Mouse (Mus musculus) adipocyte (in vitro differentiated cells): ENCODE data around the gene Ccdc57.

Experiments
- DNase-seq: peaks from one replicate; pipeline ENCODE4 v3.0.0-alpha.2; 2016; ENCODE audit warnings: low spot score

Gene Ccdc57

DNA sequence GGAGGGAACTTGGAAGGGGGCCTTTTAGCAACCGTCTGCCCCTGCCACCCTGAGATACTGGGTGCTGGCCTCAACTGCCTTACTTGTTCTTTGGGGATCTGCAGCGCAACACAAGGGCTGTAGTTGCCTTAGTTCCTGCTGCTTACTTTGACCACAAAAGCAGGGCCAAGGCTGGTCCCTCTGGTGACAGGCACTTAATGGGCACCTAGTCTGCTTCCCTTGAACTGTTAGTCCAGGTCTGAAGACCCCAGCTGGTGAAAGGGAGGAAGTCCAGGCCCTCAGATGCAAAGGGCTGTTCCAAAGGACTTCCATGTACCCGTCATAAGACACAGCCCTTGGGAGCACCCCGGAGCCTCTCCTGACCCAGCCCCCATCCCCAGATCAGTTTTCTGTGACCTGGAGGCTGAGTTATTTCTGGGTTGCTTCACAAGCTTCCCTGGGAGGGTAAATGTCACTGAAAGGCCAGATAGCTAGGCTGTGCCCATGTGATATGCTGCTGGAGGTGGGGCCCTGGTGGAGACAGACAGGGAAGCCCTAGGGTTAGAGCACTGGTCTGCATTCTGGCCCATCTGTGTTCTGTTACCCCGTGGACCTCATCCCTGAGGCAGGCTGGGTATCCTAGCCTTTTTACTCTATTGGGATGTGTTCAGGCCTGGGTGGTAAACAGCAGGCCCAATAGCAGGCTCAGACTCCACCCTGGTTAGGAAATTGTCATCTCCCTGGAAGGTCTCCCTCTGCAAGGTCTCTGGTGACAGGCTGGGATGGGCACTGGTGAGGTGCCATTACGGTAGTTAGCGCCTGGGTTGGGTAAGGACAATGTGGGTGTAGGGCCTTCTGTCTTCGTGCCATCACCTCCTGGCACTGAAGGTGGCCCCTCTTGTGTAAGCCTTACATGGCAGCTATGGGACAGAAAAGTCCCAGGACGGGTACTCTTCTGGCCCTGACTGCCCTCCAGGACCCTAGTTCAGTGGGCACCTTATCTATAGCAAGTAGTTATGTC, 19.4 kb upstream of the Ccdc57 start:
- no peak for DNase-seq

DNA sequence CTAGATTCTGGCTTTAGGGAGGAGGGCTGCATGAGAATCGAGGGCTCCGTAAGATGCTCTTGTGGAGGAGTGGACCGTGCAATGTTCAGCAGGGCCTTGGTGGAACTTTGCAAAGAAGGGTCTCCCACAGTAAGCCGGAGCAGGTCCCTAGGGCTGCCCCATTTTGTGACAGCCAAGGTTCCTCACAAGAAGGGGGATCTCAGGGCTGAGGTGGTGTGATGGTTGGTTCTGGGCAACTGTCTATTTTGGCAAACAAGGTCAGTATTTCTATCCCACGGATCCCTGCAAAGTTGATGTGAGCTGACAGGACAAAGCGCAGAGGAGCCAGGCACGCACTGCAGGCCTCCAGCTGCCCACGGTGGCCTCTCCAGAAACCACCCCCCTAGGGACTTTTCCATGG, 18.6 kb upstream of the Ccdc57 start:
- no peak for DNase-seq

- peak; percentile 69 for DNase-seq
Observed at GRCm38 (mm10) chr11:120950281-120951202, 17.9 kb upstream of the Ccdc57 start.

DNA sequence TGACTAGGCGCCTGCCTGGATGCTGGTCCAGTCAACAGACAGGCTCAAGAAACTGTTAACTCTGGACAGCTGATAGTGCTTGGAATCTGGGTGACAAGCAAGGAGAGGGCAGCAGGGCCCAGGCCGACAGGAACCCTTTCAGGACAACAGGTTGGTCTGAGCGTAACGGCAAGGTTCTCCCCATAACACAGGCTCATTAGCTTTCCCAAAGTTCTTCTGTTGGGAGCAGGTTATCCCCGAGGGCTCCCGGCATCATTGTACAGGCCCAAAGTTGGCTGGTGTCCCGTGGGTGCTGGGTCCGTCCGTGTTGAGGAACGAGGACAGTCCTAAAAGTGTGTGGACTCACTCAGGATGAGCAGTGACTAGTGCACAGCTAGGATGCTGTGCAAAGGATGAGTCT, 17.2 kb upstream of the Ccdc57 start:
- DNase-seq, result no peak

DNA sequence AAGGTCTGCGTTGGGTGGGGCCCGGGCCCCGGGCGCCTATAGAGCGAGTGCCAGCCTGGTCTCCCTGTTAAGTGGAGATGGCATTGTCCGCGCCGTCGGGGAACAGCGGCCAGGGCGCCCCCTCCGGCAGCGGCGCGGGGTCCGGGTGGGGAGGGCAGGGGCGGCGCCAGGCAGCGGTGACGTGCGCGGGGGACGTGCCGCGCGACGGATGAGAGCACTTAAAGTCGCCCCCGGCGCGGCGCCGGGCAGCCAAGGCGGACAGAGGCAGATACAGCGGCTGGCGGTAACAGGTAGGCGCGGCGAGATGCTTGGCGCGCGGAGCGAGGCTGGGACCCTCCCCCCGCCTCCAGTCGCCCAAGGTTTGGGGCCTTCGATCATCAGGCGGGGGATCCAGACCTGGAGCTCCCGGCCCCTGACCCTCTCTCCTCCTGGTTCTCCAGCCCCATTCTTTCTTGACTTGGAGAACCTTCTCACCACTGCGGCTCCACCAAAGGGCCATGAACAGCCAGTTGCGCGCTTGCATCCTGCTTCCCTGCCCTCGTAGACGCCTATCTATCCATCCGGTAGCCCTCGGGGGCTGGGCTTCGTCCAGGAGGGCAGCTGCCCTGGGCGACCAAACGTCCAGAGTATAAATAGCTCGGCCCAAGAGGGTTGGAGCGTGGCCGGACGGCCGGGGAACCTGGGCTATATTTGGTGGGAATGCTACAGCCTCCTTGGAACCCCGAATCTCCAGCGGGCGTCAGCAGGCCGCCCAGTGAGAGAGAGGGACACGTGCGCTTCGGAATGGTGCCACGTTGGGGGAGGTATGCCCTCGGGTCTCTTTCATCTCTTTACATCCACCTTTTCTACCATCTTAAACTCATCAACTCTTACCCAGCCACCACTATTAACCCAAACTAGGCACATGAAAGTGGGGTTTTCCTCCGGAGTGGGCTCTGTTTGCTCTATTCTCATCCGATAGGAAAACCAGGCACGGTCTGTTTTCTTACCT, 16.5 kb upstream of the Ccdc57 start:
- no peak for DNase-seq

GRCm38 (mm10) chr11:120948328-120948727, 15.7 kb upstream of the Ccdc57 start, which contains the start of gene Slc16a3:
Slc16a3 (plus strand) TSS chr11:120948480.
- DNase-seq, result no peak

- DNase-seq, result no peak
Observed at GRCm38 (mm10) chr11:120945926-120946325, 13.3 kb upstream of the Ccdc57 start.

- DNase-seq, result no peak
Observed at GRCm38 (mm10) chr11:120945266-120945665, 12.6 kb upstream of the Ccdc57 start.

GRCm38 (mm10) chr11:120940959-120941358, 8.3 kb upstream of the Ccdc57 start:
- no peak for DNase-seq

GRCm38 (mm10) chr11:120939712-120940341, 7.2 kb upstream of the Ccdc57 start:
- DNase-seq, result no peak

GRCm38 (mm10) chr11:120938795-120939194, 6.1 kb upstream of the Ccdc57 start:
- DNase-seq, result no peak

GRCm38 (mm10) chr11:120937976-120938375, 5.3 kb upstream of the Ccdc57 start:
- DNase-seq, result no peak

GRCm38 (mm10) chr11:120931479-120931878, 1.2 kb downstream of the Ccdc57 start:
- no peak for DNase-seq

GRCm38 (mm10) chr11:120928468-120928867, 4.2 kb downstream of the Ccdc57 start:
- DNase-seq, result no peak

DNA sequence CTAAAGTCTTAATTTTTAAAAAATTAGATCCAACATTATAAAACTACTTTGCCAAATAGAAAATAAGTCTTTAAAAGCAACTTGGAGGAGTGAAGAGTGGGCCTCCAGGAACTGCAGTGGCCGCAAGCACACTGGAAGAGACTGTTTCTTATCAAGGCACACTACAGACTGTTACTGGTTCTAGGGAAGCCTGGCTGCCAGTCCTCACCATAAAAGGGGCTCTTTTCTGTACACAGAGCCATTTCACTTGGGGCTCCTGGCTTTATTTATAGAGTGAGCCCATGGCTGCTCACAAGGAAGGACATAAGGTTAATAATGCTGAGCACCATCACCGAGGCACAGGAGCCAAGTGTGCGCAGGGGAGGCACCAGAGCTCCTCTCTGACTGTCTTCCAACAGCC, 10.1 kb downstream of the Ccdc57 start:
- DNase-seq, result no peak

GRCm38 (mm10) chr11:120917756-120918155, 14.9 kb downstream of the Ccdc57 start:
- DNase-seq, result no peak

DNA sequence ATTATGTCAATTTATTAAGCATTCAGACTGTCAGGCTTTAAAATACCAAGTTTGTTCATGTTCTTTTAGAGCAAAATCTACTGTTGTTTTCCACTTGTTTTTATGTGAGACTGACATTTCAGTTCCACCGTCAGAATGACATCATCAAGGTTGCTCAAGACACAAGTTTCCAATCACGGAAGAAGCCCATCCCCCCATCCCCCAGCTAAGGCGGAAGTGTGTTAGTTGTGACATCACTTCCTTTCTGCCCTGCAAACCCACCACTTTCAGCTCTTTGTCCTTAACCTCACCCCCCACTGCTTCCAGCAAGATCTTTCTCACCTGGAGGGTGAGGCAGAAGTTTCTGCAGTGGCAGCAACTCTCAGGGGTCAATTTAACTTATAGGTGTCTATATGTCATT, 16.2 kb downstream of the Ccdc57 start:
- DNase-seq, result no peak

- no peak for DNase-seq
Observed at GRCm38 (mm10) chr11:120913796-120914195, 18.9 kb downstream of the Ccdc57 start.

- DNase-seq, result peak; percentile 89
Observed at GRCm38 (mm10) chr11:120905430-120905873, 27.2 kb downstream of the Ccdc57 start.

- DNase-seq, result no peak
Observed at GRCm38 (mm10) chr11:120904561-120904960, 28.1 kb downstream of the Ccdc57 start.
